7 mouse cellular contexts compared by ENCODE assay signal in the genomic region with DNA sequence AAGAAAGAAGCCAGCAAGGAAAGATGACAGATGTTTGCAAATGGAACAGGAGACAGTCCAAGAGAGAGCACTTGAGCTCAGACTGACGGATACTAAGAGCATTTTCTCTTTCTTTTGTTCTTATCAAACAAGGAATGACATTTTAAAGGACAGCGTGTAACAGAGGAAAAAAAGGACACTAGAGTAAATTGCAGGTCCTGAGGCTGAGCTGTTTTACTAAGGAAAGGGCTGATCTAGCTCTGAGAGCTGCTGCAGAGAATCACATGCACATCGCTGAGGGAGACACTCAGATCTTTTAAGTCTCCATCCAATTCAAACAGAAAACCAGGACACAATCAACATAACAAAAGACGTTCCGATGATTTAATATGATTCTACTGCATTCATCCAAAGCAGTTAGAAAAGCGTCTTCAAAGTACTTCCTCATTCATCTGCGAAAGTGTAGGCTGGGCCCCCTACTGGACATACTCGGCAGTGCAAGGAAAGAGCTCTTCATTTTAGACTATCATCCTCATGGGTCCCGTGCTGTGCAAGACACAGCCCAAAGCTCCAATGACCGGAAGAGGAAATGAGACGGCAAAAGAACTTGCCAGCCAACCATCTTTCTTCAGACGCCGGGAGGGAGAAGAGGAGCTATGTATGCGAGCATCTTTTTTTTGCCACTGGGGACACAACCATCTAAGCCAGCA.
DNase-seq lines count a peak whose midpoint lies in the region; ATAC-seq lines count a peak whose summit lies in the region.

No protein-coding gene starts in this region.

- H3K27me3 ChIP-seq in hindbrain, embryonic 15.5 days, result no peaks in the 10 kb centered on the region

- peak overlapping the region; percentile 33 for H3K4me2 ChIP-seq in hindbrain, embryonic 15.5 days

- H3K9me3 ChIP-seq in hindbrain, embryonic 15.5 days, result no peaks in the 10 kb centered on the region

- no peak overlapping the region for H3K9ac ChIP-seq in hindbrain, embryonic 15.5 days

- 28% methylated on average over 14 of the region's 14 CpGs for WGBS in hindbrain, embryonic 15.5 days

- H3K27ac ChIP-seq in hindbrain, embryonic 15.5 days (replicated peaks), result no peak overlapping the region

- peak; percentile 84 for ATAC-seq in frontal cortex, adult (ENCODE audit: low TSS enrichment)
- peak; percentile 42 for ATAC-seq in hindbrain, embryonic 15.5 days (ENCODE audit: low FRiP score, low read depth)
- peak; percentile 99 for ATAC-seq in megakaryocyte progenitor cell, adult 5-6 weeks (replicated peaks; ENCODE audit: poor library complexity)

- peak; percentile 53 for DNase-seq in adipocyte (ENCODE audit: low spot score)
- DNase-seq in cerebellum, adult 8-10 months, result peak; percentile 84
- peak; percentile 87 to 92 for DNase-seq in left cerebral cortex, adult 18-20 months (ENCODE audit: low spot score in 2 of 2)
- DNase-seq in right cerebral cortex, postnatal 36 days (ENCODE audit: low spot score in 2 of 2), result peak; percentile 74 to 79

- H3K4me1 ChIP-seq in hindbrain, embryonic 15.5 days (replicated peaks), result peaks cover 7% of the 10 kb centered on the region; the same call in 1 of the 2 replicates

- no peaks in the 10 kb centered on the region for H3K36me3 ChIP-seq in hindbrain, embryonic 15.5 days

- peak overlapping the region; percentile 5; the same call in 1 of the 2 replicates for H3K4me3 ChIP-seq in hindbrain, embryonic 15.5 days

Comparison
In these comparisons a context has a peak if more than half of its experiments do, and no peak if none do; other contexts are left out.
1. ATAC-seq: peak in every context shown above with its lines; median percentile 99 in megakaryocyte progenitor cell, adult 5-6 weeks; 84 in frontal cortex, adult; 42 in hindbrain, embryonic 15.5 days.